Mouse (Mus musculus): Measurements from ENCODE around the gene Actn4.

Actn4 gene

DNA sequence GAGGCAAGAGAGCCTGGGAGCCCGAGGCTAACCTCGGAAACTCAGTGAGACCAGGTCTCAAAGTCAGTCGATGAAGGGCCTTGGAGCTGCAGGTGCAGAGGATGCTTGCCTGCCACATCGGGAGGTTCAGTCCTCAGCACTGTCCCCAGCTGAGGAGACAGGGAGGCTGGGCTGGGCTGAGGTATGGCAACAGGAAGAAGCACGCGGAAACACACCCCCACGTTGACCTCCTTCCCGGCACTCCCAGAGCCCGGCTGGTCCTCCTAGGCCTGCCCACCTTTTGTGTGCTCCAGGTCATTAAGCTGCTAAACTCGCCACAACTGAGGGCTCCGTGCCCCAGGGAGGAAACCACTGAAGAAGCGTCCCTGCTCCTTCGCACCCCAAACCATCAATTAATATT lies 80.9 kb downstream of the Actn4 start, which contains the start of gene Capn12:
TSS of gene Capn12 (plus strand) at position 224 of the 400 bp plus-strand sequence.
- DNase-seq: no peak

DNA sequence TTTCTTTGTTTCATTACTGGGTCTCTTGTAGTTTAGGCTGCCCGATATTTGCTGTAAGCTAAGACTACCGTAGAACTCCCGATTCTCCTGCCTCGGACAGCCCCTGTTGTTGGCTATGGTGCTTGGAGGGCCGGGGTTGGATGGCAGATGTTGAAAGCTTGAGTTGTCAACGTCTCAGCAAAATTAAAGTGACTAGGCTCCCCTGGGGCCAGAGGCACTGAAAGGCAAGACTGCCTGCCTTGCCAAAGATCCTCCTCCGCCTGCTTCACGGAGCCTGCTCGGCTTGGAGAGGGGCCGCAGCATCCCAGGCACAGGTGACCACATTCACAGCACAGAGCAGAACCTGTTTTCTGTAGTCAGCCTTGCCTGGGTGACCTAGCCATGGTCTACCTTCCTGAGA lies 81.6 kb downstream of the Actn4 start:
- DNase-seq: no peak

DNA sequence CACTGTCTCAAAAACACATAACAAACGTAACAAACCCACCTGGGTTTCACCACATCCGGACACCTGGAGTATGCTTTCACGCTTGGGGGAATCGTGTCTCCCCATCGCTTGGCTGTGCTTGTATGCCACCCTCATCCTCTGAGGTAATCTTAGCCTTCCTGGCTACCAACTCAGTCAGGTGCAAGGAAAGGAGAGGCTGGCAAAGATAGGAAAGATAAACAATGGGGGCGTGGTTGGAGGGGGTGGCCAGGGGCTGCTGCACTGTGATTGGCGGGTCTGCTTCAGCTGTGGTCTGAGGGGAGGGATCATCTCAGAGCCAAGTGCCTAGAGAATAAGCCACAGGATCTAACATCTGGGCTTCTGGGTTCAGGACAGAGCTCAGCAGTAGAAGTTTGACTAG lies 82.5 kb downstream of the Actn4 start:
- DNase-seq: no peak

DNA sequence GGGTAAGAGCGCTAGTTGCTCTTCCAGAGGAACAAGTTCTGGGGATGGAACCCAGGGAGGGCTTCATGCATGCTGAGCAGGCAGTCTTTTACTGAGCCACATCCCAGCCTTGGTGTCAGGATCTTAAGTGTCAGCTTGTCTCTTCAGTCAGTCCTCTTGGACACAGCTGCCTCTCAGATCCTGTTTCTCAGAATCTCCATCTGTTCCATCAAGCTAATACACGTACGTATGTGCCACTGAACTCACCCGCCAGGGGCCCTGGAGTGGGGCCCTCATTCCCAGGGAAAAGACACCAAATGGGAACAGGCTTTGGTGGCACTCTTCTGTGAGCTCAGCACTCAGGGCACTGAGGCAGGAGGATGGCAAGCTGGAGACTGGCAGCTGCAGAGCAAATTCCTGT lies 84.3 kb downstream of the Actn4 start:
- DNase-seq: no peak

DNA sequence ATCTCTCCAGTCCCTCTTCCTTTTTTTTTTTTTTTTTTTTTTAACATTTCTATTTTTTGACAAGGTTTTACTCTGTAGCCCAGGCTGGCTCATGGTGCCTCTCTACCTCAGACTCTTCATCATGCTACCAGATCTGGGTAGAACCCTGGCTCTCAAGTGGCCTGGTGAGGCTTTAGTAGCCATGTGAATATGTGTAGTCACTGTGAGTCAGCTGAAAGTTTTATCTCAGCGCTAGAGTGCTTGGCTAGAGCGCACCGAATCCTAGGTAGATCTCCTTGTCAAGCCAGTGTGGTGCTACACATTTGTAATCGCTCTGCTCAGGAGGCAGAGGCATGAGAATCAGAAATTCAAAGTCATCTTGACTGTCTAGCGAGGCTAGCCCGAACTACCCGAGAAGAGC lies 85.0 kb downstream of the Actn4 start:
- no peak for DNase-seq

DNA sequence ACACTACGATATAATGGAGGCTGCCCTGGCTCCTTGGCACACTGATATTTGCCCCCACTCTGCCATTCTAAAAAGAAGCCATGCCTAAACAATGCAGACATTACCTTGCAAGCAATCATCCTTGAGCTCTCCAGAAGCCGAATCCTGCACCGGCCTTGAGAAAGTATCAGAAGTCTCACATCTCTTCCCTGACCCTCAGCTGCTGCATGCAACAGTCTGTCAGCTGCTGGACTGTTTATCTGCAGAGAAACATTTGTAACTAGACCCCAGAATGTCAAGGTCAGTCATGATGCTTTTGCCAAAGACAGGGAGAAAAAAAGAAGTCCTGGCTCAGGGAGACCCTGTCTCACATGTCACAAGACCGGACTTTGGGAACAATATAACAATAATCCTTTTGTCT lies 86.0 kb downstream of the Actn4 start:
- no peak for DNase-seq

DNA sequence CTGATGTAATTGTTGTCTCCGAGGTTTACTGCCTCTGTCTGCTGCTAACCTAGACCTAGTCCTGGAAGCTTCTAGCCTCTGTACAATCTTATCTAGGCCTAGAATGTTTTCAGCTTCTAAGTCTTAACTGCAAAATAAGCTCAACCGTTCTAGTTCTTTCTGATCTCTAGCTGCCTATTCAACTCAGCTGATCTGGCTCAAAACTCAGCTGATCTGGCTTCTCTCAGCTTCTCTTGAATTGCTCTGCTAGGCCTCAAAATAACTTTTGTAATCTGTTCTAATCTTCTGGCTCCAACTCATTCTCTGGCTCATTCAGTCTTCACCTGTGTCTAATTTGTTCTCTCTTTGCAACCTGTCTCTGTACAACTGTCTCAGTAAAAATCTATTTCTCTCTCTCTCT lies 87.6 kb downstream of the Actn4 start:
- DNase-seq: no peak

DNA sequence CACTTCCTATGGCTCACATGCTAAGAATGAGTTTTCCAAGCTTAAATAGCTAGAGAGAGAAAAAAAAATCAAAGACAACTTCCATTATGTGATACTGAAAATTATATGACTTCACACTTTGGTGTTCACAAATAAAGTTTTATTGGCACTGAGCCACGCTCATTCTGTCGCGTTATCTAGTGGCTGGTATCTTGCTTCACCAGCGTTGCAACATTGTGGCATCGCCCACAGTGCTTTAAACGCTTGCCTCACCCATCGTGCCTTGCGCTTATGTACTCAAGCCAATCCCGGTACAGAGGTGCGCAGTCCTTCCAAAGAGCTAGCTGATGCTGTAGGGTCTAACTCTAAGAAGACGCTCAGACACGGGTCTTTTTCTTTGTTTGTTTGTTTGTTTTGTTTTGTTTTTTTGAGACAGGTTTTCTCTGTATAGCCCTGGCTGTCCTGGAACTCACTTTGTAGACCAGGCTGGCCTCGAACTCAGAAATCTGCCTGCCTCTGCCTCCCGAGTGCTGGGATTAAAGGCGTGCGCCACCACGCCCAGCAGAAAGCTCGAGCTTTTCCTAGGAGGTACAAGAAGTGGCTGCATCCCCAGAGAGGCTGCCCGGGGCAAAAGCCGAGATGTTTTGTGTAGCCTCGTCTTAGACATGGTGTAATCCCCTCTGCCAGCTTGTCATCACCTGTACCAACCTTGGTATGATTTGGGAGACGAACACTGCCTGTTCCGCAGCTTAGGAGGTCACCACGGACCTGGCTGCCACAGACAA lies 91.1 kb downstream of the Actn4 start:
- no peak for DNase-seq

DNA sequence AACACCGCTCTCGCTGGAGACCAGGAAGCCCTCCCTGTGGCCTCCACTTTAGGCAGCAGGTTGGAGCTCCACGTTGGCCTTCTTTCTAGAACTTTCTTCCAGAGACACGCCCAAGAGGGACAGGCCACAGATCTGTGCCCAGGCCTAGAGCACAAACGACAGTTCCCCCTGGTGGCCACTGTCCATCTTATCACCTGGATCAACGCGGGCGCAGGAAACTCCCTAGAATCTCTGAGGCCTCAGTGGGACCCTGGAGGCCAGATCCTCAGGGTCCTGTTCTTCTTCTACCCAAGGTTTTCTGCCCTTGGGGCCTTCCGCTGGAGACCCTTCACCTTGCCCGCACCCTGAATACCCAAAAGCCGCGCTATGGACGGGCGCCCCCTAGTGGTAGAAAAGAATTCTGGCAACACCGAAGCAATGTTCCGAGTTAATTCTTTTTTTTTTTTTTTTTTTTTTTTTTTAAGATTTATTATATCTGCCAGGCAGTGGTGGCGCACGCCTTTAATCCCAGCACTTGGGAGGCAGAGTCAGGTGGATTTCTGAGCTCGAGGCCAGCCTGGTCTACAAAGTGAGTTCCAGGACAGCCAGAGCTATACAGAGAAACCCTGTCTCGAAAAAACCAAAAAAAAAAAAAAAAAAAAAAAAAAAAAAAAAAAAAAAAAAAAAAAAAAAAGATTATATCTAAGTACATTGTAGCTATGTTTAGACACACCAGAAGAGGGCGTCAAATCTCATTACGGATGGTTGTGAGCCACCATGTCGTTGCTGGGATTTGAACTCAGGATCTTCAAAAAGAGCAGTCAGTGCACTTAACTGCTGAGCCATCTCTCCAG lies 94.4 kb downstream of the Actn4 start:
- DNase-seq: peak; percentile 64

DNA sequence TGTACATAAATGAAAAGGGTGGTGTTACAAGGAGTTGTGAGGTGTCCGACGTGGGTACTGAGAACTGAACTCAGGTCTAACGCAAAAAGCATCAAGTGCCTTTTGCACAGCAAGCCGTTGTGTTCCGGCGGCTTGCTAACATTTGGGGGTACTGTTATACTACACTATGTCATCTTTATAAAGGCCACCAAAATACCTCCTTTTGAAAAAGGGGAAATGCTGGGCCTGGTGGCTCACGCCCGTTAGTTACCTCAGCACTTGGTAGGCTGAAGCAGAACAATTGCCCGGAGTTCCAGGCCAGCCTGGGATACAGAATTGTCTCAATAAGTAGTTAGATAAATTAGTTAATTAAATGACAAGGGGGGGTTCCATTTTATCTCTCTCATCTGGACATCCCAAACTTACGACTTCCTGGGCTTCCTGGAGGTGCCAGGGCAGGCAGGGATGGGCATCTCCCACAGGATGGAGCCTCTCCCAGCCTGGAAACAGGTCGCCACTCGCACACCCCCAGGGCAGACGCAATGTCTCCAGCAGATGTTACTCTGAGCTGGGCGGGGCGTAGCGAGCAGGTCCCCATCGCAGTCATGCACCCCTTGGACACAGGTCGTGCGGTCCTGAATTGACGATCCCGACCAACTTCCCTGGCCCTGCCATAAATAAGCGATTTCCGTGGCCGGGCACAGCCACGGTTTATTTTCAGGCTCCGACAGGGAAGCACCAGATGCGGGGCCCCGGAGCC lies 95.2 kb downstream of the Actn4 start:
- DNase-seq: no peak

DNA sequence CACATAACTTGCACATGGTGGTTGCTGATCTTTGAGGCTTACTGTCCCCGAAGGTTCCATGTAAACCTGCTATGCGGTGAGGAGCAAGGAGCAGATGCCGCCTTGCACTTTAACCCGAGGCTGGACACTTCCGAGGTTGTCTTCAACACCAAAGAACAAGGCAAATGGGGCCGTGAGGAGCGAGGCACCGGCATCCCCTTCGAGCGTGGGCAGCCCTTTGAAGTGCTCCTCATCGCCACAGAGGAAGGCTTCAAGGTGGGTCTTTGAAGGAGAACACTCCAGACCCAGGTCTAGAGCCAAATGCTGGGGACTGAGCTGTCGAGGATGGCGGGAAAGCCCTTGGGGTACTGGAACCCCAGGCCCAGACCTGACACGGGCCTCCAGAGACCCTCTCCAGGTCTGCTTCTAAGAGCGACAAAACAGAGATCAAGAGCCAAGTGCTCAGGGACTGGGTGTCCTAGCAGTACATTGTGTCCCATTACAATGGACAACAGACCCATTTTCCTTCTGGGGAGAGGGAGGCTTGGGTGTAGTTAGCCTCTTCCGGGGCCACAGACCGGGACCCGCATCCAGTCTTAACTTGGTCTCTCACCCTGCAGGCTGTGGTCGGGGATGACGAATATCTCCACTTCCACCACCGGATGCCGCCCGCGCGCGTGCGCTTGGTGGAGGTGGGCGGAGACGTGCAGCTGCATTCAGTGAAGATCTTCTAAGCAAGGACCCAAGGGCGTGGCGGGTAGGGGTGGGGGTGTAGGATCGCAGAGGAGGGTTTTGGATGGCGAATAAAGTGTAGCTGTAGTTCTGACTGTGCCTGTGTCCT lies 96.4 kb downstream of the Actn4 start:
- peak; percentile 78 for DNase-seq

DNA sequence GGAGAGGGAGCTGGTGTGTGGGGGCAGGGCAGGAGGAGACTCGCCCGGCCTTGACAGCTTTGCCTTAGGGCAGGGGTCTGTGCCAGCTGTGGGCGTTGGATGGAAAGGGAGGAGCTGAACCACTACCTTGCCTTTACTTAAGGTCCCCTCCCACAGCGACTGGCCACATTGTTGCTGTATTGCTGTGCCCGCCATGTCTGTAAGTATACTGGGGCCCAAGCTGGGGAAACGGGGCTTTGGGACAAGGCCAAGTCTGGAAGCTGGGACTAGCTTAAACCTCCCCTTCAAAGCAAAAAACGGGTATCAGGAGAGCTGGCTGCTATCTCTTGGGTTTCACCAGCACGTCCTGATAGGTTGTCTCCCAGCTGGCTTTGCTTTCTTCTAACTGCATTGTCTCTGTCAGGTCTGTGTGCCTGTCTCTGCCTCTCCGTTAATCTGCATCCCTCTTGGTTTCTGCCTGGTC lies 97.8 kb downstream of the Actn4 start:
- DNase-seq: no peak

DNA sequence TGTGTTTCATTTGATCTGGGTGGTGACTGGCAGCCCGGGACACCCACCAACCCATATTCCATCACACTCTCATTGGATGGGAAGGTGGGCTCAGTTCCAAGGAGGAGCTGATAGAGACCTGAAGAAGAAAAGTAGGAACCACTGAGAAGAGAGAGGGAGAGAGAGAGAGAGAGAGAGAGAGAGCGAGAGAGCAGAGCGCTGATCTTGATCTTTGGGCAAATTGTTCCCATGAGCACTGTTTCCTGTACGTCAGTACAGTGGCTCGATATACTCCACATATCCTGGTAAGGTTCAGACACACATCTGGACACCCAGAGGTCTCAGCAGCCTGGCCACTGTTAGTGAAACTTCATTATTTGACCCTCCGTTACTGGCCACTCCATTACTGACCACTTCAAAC lies 98.6 kb downstream of the Actn4 start, which contains the start of gene Lgals7:
TSS of gene Lgals7 (plus strand) at position 314 of the 400 bp plus-strand sequence.
- no peak for DNase-seq

DNA sequence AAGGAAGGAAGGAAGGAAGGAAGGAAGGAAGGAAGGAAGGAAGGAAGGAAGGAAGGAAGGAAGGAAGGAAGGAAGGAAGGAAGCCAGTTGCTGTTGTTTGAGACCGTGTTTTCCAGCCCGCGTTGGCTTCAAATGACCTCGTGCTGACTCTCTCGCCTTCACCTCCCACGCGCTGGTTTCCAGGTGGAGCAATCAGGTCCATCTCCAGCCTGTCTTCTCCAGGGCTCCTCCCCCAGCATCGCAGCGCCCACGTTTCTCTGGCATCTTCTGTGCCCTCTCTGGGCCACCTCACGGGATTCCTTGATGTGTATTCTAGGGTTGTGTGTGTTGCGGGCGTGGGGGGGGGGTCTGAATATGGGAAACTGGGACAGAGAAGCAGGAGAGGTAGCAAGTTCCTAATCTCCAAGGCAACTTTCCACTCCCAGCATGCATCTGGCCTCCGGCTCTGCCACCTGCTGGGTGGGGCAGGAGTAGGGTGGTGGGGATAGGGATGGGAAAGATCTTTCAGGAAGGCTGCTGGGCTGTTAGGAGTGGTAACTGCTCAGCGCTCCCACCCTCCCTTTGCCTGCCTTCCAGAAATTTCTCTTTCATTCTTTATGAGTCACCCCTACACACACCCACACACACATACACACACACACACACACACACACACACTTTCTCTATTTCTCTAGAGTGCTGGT lies 99.2 kb downstream of the Actn4 start:
- DNase-seq: peak; percentile 58

DNA sequence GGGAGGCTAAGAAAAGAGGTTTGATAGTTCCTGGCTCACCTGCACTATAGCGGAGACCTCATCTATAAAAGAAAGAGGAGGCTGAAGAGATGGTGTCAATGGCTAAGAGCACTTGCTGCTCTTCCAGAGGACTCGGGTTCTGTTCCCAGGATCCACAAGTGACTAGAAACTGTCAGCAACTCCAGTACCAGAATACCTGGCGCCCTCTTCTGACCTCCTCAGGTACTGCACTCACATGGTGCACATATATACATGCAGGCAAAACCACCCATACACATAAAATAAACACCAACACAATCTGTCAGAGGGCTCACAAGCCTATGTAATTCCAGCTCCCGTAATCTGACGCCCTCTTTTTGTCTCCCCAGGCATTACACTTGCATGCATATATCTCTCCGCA lies 101.2 kb downstream of the Actn4 start:
- no peak for DNase-seq

DNA sequence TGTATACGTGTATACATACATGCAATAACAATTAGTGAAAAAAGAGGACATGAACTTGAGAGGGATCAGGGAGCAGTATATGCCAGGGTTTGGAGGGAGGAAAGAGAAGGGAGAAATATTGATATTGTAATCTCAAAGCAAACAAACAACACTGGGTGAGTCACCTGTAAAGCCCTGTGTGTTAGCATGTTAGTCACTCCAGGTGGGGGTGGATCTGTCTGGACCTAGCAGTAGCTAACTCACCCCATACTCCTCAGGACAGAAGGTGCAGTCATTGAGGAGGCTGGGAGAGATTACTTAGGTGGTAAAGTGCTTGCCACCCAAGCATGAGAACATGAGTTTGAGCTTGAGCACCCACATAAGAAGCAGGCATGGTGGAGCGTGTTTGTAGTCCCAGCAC lies 102.2 kb downstream of the Actn4 start:
- no peak for DNase-seq

DNA sequence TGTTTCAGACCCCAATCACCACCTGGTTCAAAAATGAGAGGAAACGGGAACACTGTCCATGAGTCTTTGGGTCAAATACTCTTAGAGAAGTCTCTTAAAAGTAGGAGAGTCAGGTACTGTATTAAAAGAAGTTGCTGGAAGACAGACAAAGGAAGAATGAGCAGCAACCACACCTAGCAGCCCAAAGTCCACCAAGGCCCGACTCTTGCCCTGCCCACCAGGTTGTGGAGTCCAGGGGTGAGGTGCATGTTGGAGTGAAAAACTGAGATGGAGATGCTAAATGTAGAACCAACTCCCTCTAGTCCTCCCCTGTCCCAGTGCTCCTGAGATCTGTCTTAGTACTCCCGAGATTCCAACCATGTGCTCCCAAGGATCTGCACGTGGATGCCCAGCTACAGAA lies 111.5 kb downstream of the Actn4 start:
- DNase-seq: no peak

DNA sequence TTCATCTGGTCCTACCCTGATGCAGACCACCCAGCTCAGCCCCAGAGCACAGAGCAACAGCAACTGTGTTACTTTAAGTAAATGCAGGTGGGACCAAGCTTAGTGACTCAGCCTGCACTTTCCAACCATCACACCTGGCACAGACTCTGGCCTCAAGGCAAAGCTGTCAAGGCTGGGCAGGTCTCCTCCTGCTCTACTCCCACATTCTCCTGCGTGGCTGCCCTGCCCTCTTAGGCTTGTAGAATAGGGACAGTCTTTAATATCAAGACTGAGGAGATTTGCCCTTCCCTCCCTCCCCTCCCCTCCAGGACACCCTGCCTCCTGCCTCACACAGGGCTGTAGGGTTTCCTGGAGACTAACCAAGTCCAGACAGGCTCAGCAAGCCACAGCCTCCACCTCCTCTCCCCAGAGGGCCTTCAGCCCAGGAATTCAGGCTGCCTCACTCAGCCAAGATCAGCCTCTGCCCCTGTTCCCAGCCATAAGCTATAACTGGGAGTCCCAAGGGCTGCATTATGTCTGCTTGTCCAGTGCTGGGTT lies 112.4 kb downstream of the Actn4 start:
- DNase-seq: no peak

DNA sequence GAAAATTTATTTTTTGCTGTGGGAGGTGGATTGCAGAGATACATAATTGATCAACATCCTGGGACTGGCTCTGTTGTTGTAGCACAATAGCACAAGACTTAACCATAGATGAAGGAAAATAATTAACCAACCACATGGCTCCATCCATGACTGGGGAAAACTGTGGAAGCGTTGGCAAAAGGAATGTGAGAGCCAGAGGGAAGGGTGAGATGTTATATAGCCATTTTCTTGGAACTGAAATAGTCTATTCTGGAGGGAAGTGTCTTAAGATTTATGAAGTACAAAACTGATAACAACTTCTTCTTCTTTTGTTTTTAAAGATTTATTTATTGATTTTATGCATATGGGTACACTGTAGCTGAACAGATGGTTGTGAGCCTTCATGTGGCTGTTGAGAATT lies 114.9 kb downstream of the Actn4 start:
- no peak for DNase-seq

Measured in right cerebral cortex, postnatal 14 days (tissue).